Mouse (Mus musculus): ENCODE measurements around the gene Dcaf11.

The Dcaf11 gene

DNA sequence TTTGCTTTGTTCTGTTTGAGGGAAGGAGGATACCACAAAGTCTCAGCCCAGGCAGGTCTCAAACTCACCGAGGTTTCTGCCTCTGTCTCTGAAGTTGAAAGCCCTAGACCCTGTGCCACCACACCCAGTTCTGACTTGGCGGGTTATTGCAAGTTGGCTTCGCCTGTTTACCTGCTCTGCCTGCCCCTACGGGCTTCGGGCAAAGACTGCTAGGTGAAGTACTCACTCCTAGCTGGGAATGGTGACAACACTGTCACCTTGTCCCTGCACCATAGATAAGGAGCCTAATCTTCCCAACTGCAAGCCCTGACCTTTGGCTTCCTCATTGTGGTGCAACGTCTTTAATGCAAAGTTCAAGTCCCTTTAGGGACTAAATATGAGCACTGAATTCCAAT is 25.8 kb downstream of the Dcaf11 start:
- DNase-seq (ENCODE audit: low read depth, low spot score), result no peak

DNA sequence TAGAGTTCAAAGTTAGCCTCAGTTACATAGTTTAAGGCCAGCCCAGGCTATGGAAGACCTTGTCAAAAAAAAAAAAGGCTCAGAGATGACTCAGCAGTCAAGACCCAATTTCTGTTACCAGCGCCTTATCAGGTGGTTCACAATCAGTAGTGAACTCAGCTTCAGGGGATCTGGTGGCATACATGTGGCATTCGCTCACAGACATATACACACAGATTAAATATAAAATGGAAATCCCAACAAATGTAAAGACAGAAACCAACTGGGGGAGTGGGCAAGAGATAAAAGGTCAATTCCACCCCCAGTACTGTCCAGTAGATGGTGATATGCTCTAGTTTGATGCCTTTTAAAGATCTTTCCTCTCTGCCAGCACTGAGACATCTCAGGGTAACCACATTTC is 26.3 kb downstream of the Dcaf11 start:
- Histone ChIP-seq H3K36me3 (ENCODE audit: control insufficient read depth, insufficient read depth, low read length, poor library complexity, severe bottlenecking) (no peaks in the 10 kb centered on the region; the same call in 1 of the 2 replicates), H3K27me3 (ENCODE audit: control insufficient read depth, insufficient read depth, low read length, poor library complexity, severe bottlenecking) (no peaks in the 10 kb centered on the region)
- no peak for DNase-seq (ENCODE audit: low read depth, low spot score)

More for the DNA sequence above, 25.8 kb downstream of the Dcaf11 start:
- Histone ChIP-seq H3K27me3 (ENCODE audit: control insufficient read depth, insufficient read depth, low read length, poor library complexity, severe bottlenecking) (no peaks in the 10 kb centered on the region), H3K36me3 (ENCODE audit: control insufficient read depth, insufficient read depth, low read length, poor library complexity, severe bottlenecking) (no peaks in the 10 kb centered on the region; the same call in 1 of the 2 replicates)

DNA sequence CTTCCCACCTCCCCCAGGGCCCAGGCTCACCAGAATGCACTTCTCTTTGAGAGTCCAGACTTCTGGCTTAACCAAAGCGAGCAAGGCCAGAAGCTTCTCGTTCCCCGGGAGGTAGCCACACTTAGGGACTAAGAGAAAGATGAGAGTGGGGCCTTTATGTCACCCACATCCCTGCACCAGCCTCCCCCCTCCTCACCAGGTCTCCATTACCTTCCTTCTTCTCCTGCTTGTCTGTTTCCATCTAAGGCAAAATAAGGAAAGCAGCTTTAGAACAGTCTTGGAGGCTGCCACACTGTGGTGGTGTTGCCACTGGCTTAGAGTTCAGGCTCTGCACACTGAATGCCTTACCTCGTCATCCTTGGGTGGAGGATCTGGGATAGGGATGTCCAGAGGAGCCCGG is 29.5 kb downstream of the Dcaf11 start:
- DNase-seq (ENCODE audit: low read depth, low spot score), result no peak
- H3K36me3 ChIP-seq (ENCODE audit: control insufficient read depth, insufficient read depth, low read length, poor library complexity, severe bottlenecking), result no peaks in the 10 kb centered on the region; the same call in 1 of the 2 replicates
- H3K27me3 ChIP-seq (ENCODE audit: control insufficient read depth, insufficient read depth, low read length, poor library complexity, severe bottlenecking), result no peaks in the 10 kb centered on the region

DNA sequence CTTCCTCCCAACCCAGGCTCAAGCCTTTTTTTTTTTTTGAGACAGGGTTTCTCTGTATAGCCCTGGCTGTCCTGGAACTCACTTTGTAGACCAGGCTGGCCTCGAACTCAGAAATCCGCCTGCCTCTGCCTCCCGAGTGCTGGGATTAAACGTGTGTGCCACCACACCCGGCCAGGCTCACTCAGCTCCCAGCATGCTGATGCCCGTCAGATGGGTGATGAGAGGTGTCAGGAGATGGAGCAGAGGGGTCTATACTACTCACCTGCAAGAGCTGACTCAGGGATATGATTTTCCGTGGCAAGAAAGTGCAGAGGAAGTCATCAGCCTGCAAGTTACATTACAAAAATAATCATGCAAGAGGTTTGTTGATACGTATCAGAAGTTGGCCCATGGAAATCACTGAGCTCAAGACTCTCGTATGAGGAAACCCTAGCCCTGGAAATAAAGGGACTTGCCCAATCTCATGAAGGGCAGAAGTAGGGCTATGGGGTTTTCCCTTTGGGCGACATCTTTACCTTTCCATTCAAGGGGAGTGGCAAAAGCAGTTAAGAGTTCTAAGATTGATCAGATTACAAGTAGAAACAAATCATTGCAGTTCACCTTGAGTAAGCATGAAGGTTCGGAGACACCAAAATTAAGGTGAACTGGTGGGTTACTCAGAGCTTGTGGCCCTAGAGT is 30.1 kb downstream of the Dcaf11 start:
- no peaks in the 10 kb centered on the region for H3K27me3 ChIP-seq (ENCODE audit: control insufficient read depth, insufficient read depth, low read length, poor library complexity, severe bottlenecking)
- peak; percentile 69 for DNase-seq (ENCODE audit: low read depth, low spot score)
- H3K36me3 ChIP-seq (ENCODE audit: control insufficient read depth, insufficient read depth, low read length, poor library complexity, severe bottlenecking), result peaks cover 3% of the 10 kb centered on the region; the same call in 1 of the 2 replicates

DNA sequence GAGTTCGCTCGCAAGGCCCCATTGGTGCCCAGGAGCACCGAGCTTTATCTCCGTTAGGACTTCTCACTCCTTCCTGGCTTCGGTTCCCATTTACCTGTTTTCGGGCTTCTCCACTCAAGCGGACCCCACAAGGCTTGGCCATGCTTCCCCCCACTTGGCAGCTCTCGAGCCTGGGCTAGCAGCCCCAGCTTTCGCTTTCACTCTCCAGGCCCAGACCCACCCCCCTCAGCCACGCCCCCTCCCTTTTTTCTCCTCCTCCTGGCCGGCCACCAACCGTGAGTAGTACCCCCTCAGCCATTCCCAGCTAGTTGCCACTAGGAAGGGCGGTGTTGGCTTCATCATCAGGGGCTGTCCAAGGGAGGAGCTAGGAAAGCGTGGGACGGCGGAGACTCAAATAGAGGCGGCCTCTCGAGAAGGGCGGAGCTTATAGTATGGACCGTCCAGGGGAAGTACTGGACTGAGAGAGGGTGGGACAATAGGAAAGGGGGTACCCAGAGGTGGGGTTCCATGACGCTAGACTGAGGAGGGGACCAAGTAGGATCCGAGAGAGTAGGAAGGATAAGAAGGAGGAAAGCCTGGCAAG is 31.0 kb downstream of the Dcaf11 start, which contains the start of gene Psme2:
Gene Psme2 (minus strand): TSS at position 366 of the 583 bp plus-strand sequence.
- DNase-seq (ENCODE audit: low read depth, low spot score), result peak; percentile 92
- peaks cover 3% of the 10 kb centered on the region; the same call in 1 of the 2 replicates for H3K36me3 ChIP-seq (ENCODE audit: control insufficient read depth, insufficient read depth, low read length, poor library complexity, severe bottlenecking)
- no peaks in the 10 kb centered on the region for H3K27me3 ChIP-seq (ENCODE audit: control insufficient read depth, insufficient read depth, low read length, poor library complexity, severe bottlenecking)

DNA sequence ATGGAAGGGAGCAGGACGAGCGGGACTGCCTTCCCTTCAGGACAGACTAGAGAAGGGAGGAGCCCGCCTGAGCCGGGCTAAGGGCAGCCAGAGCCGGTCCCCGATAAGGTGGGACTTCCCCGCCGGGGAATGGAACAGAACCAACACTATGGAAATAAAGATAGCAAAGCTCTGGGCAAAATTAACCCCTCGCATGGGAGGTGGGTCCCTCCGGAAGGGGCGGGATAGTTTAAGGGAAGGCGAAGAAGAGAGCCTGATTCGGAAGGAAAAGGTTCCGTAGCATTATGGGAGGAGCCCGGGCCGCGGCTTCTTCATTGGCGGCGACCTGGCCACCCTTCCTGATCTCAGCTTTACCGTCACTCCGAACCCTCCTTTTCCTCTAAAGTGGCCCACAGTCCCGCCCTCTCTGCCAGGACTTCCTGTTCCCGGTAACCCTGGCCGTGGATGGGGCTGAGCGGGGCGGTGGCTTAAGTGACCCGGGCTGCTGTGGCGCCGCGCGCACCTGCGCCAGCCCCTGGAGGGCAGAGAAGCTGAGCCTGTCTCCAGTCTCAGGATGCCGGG is 31.6 kb downstream of the Dcaf11 start, which contains the start of gene Rnf31:
Gene Rnf31 (plus strand): TSS at position 378 of the 561 bp plus-strand sequence.
- H3K36me3 ChIP-seq (ENCODE audit: control insufficient read depth, insufficient read depth, low read length, poor library complexity, severe bottlenecking), result peaks cover 5% of the 10 kb centered on the region; the same call in 1 of the 2 replicates
- DNase-seq (ENCODE audit: low read depth, low spot score), result peak; percentile 90
- H3K27me3 ChIP-seq (ENCODE audit: control insufficient read depth, insufficient read depth, low read length, poor library complexity, severe bottlenecking), result no peaks in the 10 kb centered on the region

DNA sequence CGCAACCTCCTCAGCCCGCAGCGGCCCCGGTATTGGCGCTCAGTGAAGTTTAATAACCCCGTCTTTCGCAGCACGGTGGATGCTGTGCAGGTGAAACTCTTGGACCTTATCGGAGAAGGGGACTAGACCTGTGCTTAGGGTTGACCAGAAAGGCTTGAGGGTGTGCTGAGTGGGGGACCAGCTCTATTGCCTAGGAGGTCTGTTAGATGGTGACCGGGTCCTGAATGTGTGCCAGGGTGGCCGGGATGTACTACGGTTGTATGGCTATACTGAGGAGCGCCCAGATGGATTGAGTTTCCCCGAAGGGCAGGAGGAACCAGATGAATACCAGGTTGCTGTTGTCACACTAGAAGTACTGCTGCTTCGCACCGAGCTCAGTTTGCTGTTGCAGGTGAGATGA is 32.4 kb downstream of the Dcaf11 start:
- Histone ChIP-seq H3K27me3 (ENCODE audit: control insufficient read depth, insufficient read depth, low read length, poor library complexity, severe bottlenecking) (no peaks in the 10 kb centered on the region), H3K36me3 (ENCODE audit: control insufficient read depth, insufficient read depth, low read length, poor library complexity, severe bottlenecking) (peaks cover 7% of the 10 kb centered on the region)
- no peak for DNase-seq (ENCODE audit: low read depth, low spot score)

DNA sequence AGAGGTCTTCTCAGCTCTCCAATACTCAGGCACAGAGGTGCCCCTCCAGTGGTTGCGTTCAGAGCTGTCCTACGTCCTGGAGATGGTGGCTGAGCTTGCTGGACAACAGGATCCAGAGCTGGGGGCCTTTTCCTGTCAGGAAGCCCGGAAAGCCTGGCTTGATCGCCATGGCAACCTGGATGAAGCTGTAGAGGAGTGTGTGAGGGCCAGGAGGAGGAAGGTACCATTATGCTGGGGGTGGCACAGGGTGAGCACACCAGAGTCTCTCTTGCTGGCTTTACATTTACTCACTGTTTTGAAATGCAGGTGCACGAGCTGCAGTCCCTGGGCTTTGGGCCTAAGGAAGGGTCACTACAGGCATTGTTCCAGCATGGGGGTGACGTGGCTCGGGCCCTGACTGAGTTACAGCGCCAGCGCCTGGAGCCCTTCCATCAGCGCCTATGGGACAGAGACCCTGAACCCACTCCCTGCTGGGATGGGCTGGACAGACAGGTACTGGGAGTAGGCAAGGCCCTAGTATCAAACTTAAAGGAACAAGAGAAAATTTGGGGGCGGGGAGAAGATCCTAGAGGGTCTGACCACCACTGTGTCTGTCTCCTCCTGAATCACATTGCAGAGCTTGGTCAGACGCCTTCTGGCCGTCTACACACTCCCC is 36.4 kb downstream of the Dcaf11 start:
- Histone ChIP-seq H3K27me3 (ENCODE audit: control insufficient read depth, insufficient read depth, low read length, poor library complexity, severe bottlenecking) (no peaks in the 10 kb centered on the region), H3K36me3 (ENCODE audit: control insufficient read depth, insufficient read depth, low read length, poor library complexity, severe bottlenecking) (peaks cover 12% of the 10 kb centered on the region)
- DNase-seq (ENCODE audit: low read depth, low spot score), result no peak

DNA sequence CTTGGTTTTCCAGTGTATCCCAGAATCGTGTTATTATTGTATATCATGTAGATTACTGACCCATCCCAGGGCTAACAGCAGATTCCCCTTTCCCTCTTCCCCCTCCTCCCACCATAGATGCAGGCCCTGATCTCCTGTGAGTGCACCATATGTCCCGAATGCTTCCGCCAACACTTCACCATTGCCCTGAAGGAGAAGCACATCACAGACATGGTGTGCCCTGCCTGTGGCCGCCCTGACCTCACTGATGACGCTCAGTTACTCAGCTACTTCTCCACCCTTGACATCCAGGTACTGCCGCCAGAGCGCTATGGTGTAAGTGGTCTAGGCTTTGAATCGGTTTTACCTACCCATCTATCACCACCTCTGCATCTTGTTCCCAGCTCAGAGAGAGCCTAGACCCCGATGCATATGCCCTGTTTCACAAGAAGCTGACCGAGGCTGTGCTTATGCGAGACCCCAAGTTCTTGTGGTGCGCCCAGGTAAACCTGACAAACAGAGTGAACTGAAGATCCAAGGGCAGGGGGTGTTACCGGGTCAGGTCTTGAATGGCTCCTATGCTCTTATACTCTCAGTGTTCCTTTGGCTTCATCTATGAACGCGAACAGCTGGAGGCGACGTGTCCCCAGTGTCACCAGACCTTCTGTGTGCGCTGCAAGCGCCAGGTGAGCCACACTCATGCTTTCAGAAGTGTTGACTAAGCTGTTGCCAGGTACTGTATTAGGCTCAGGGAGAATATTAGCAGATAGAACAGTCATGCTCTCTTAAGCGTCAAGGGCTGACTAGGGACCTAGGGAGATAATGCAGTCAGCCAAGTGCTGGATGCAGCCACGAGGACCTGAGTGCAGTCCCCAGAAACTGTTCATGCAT is 39.0 kb downstream of the Dcaf11 start:
- no peak for DNase-seq (ENCODE audit: low read depth, low spot score)
- no peaks in the 10 kb centered on the region for H3K27me3 ChIP-seq (ENCODE audit: control insufficient read depth, insufficient read depth, low read length, poor library complexity, severe bottlenecking)
- peaks cover 18% of the 10 kb centered on the region for H3K36me3 ChIP-seq (ENCODE audit: control insufficient read depth, insufficient read depth, low read length, poor library complexity, severe bottlenecking)

DNA sequence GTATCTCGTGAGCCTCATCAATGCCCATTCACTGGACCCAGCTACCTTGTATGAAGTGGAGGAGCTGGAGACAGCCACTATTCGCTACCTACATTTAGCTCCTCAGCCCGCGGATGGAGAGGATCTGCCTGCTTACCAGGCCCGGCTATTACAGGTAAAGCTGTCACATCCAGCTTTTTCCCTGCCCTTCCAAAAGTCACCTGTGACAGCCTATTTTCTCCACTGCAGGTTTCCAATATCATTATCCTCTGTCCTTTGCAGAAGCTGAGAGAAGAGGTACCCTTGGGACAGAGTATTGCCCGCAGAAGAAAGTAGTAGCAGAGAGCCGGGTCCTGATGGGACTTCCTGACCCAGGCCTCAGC is 43.4 kb downstream of the Dcaf11 start, which contains the start of gene Irf9:
Gene Irf9 (plus strand): TSS at position 301 of the 362 bp plus-strand sequence.
- no peak for DNase-seq (ENCODE audit: low read depth, low spot score)

DNA sequence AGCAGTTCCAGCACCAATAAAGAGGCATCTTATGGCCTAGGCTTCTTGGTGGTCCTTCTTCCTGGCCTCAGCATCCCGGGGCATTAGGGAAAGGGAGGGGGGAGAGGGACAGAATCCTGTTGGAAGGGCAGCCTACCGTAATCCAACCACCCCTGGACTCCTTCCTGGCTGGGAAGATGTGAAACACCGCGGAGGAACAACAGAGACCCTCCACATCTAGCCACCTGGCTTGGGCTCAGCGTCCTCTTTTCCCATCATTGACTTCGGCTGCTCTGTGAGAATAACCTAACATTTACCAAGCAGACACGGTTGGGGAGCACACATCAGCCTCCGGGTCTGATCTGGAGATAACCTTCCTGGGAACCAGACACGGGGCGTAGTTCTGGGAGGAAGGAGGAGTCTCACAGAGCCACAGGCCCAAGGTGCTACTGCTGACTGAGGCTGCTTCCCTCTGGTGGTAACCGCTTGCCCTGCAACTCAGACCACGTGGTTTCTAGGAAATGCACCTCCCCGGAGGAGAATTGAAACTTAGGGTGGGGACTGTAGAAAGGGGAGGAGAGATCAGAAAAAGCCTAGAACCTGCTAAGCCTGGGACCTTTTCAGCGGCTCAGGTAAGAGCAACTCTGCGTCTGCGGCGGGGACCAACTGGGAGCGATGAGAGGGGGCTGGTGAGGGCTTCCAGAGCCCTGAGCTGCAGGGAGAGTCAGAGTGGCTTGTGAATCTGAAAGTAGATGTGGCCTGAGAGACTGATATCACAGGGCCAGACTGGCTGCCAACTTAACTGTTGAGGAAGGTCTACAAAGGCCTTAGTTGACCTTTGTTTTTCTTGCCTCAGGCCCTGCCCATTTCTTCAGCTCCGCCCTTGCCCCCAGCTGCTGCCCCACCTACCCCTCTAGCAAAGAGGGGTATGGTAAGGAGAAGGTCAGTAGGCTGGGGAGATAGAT is 44.1 kb downstream of the Dcaf11 start:
- Histone ChIP-seq H3K36me3 (ENCODE audit: control insufficient read depth, insufficient read depth, low read length, poor library complexity, severe bottlenecking) (peaks cover 19% of the 10 kb centered on the region), H3K27me3 (ENCODE audit: control insufficient read depth, insufficient read depth, low read length, poor library complexity, severe bottlenecking) (no peaks in the 10 kb centered on the region)
- peak; percentile 96 for DNase-seq (ENCODE audit: low read depth, low spot score)

More for the DNA sequence above, 43.4 kb downstream of the Dcaf11 start, which contains the start of gene Irf9:
- Histone ChIP-seq H3K36me3 (ENCODE audit: control insufficient read depth, insufficient read depth, low read length, poor library complexity, severe bottlenecking) (peaks cover 20% of the 10 kb centered on the region), H3K27me3 (ENCODE audit: control insufficient read depth, insufficient read depth, low read length, poor library complexity, severe bottlenecking) (no peaks in the 10 kb centered on the region)

DNA sequence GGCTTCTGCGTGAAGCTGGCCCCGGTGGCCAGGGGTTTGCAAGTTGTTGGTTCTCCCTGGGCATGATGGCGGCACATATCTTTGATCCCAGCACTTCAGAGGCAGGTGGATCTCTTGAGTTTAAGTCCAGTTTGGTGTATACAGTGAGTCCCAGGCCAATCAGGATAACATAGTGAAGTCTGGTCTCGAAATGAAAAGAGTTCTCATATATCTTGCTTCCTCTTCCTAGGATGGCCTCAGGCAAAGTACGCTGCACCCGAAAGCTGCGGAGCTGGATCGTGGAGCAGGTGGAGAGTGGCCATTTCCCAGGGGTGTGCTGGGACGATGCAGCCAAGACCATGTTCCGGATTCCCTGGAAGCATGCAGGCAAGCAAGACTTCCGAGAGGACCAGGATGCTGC is 45.0 kb downstream of the Dcaf11 start:
- Histone ChIP-seq H3K36me3 (ENCODE audit: control insufficient read depth, insufficient read depth, low read length, poor library complexity, severe bottlenecking) (peaks cover 20% of the 10 kb centered on the region), H3K27me3 (ENCODE audit: control insufficient read depth, insufficient read depth, low read length, poor library complexity, severe bottlenecking) (no peaks in the 10 kb centered on the region)
- DNase-seq (ENCODE audit: low read depth, low spot score), result no peak

DNA sequence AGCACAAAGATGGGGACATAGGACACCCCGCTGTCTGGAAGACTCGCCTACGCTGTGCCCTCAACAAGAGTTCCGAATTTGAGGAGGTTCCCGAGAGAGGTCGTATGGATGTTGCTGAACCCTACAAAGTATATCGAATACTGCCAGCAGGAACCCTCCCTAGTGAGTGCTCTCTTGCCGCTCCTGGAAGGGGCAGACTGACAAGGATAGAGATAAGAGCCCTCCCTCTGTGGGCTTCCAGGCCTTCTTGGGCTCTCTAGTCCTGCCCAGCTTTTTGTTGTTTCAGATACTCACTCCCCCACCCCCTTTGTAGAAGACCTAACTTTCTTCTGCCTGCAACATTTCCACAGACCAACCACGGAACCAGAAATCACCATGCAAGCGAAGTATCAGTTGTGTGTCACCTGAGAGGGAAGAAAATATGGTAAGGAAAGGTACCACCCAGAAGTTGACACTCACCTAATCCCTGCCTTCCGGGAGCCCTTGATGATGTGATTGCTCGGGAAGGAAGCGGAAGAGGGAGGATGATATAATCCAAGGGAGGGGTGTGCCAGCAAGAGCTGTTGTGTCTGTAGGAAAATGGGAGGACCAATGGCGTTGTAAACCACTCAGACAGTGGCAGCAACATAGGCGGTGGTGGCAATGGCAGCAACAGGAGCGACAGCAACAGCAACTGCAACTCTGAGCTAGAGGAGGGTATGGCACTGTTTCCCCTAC is 46.1 kb downstream of the Dcaf11 start:
- Histone ChIP-seq H3K36me3 (ENCODE audit: control insufficient read depth, insufficient read depth, low read length, poor library complexity, severe bottlenecking) (peaks cover 20% of the 10 kb centered on the region), H3K27me3 (ENCODE audit: control insufficient read depth, insufficient read depth, low read length, poor library complexity, severe bottlenecking) (no peaks in the 10 kb centered on the region)
- DNase-seq (ENCODE audit: low read depth, low spot score), result no peak
